Mouse (Mus musculus): ENCODE measurements around the gene Nudcd3. TPM values are rescaled to one million over a fixed set of nuclear protein-coding genes. Genes with fewer than 3 reads are reported as not detected.
A peak's percentile ranks its signal among the peaks of the same experiment; 100 is the strongest.

The Nudcd3 gene
- polyA plus RNA-seq, 1 experiment from 2014 or later, result 28.9 TPM

DNA sequence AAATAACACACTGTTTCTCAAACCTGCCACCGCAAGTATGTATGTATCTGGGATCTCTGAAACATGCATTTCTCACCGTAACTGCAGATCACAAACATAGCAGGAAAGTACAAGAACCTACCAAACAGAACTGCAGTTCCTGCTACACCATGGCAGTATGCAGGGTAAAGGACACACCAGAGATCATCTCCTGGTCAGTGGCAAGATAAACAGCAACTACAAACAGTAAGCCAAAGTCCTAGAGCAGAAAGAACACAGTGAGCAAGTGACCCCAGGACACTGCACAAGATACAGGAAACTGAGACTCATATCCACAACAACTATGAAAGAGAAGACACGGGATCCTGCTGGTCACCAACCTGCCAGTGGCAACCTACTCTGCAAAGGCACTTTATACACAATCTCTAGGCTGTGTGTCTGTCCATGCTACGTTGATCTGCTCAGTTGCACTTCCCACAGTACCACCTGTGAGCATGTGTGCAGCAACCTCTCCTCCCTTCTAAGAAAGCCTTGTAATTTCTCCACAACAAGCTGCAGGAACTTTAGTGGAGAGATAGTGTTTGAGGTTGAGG lies 40.4 kb downstream of the Nudcd3 start:
- ATAC-seq (replicated peaks; ENCODE audit: insufficient number of reproducible peaks, insufficient read depth, low FRiP score, low read depth), result no peak
- no peak overlapping the region for H3K27ac ChIP-seq
- H3K4me1 ChIP-seq (replicated peaks), result peaks cover 22% of the 10 kb centered on the region
- H3K4me2 ChIP-seq, result no peak overlapping the region
- no peaks in the 10 kb centered on the region for H3K27me3 ChIP-seq
- 82% methylated on average over 4 of the region's 4 CpGs for WGBS
- no peak overlapping the region for H3K4me3 ChIP-seq
- no peaks in the 10 kb centered on the region for H3K36me3 ChIP-seq
- H3K9me3 ChIP-seq (replicated peaks), result no peaks in the 10 kb centered on the region
- H3K9ac ChIP-seq, result no peak overlapping the region

GRCm38 (mm10) chr11:6158515-6158914 lies 41.7 kb downstream of the Nudcd3 start:
- peaks cover 34% of the 10 kb centered on the region for H3K4me1 ChIP-seq (replicated peaks)
- 97% methylated on average over 1 of the region's 1 CpGs for WGBS

DNA sequence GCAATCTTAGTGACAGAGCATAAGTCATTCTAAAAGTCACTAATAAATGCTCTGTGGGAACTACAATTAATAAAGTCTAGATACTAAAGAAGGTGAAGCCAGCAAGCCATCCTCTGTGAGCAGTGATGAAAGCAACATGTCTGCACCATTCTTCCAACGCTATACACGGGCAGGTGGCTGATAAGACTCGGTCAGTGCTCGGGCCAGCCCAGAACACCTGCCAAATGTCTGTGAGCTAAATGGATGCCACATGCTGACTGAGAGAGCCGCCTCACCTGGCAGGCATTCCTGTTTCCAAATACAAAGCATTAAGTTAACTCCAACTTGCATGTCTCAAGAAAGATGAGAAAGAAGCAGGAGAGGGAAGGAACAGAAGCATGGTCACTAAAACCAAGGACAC lies 43.1 kb downstream of the Nudcd3 start:
- H3K4me2 ChIP-seq, result no peak overlapping the region
- H3K4me3 ChIP-seq, result no peak overlapping the region
- no peak for ATAC-seq (replicated peaks; ENCODE audit: insufficient number of reproducible peaks, insufficient read depth, low FRiP score, low read depth)
- no peak overlapping the region for H3K9ac ChIP-seq
- WGBS, result 29% methylated on average over 5 of the region's 5 CpGs
- no peaks in the 10 kb centered on the region for H3K36me3 ChIP-seq
- no peak overlapping the region for H3K27ac ChIP-seq
- peaks cover 34% of the 10 kb centered on the region for H3K4me1 ChIP-seq (replicated peaks)
- H3K27me3 ChIP-seq, result no peaks in the 10 kb centered on the region
- no peaks in the 10 kb centered on the region for H3K9me3 ChIP-seq (replicated peaks)

More at GRCm38 (mm10) chr11:6158515-6158914, 41.7 kb downstream of the Nudcd3 start:
- H3K36me3 ChIP-seq, result no peaks in the 10 kb centered on the region
- no peaks in the 10 kb centered on the region for H3K27me3 ChIP-seq
- ATAC-seq (replicated peaks; ENCODE audit: insufficient number of reproducible peaks, insufficient read depth, low FRiP score, low read depth), result no peak
- H3K9ac ChIP-seq, result no peak overlapping the region
- no peaks in the 10 kb centered on the region for H3K9me3 ChIP-seq (replicated peaks)
- no peak overlapping the region for H3K27ac ChIP-seq
- H3K4me2 ChIP-seq, result no peak overlapping the region
- H3K4me3 ChIP-seq, result no peak overlapping the region

GRCm38 (mm10) chr11:6156651-6157050 lies 43.6 kb downstream of the Nudcd3 start:
- no peak overlapping the region for H3K4me2 ChIP-seq
- H3K27ac ChIP-seq, result no peak overlapping the region
- H3K36me3 ChIP-seq, result no peaks in the 10 kb centered on the region
- H3K4me1 ChIP-seq (replicated peaks), result peaks cover 34% of the 10 kb centered on the region
- H3K9ac ChIP-seq, result no peak overlapping the region
- ATAC-seq (replicated peaks; ENCODE audit: insufficient number of reproducible peaks, insufficient read depth, low FRiP score, low read depth), result no peak
- no peaks in the 10 kb centered on the region for H3K9me3 ChIP-seq (replicated peaks)
- 77% methylated on average over 5 of the region's 5 CpGs for WGBS
- H3K4me3 ChIP-seq, result no peak overlapping the region
- no peaks in the 10 kb centered on the region for H3K27me3 ChIP-seq

GRCm38 (mm10) chr11:6154211-6154701 lies 46.0 kb downstream of the Nudcd3 start:
- H3K4me3 ChIP-seq, result no peak overlapping the region
- no peaks in the 10 kb centered on the region for H3K27me3 ChIP-seq
- peaks cover 4% of the 10 kb centered on the region; the same call in 1 of the 2 replicates for H3K36me3 ChIP-seq
- 41% methylated on average over 3 of the region's 3 CpGs for WGBS
- H3K4me2 ChIP-seq, result peak overlapping the region; percentile 8; the same call in 1 of the 2 replicates
- H3K4me1 ChIP-seq (replicated peaks), result peaks cover 31% of the 10 kb centered on the region
- H3K27ac ChIP-seq, result peak overlapping the region; percentile 65
- H3K9ac ChIP-seq, result no peak overlapping the region
- ATAC-seq (replicated peaks; ENCODE audit: insufficient number of reproducible peaks, insufficient read depth, low FRiP score, low read depth), result peak; percentile 27; the same call in 1 of the 2 replicates
- no peaks in the 10 kb centered on the region for H3K9me3 ChIP-seq (replicated peaks)

DNA sequence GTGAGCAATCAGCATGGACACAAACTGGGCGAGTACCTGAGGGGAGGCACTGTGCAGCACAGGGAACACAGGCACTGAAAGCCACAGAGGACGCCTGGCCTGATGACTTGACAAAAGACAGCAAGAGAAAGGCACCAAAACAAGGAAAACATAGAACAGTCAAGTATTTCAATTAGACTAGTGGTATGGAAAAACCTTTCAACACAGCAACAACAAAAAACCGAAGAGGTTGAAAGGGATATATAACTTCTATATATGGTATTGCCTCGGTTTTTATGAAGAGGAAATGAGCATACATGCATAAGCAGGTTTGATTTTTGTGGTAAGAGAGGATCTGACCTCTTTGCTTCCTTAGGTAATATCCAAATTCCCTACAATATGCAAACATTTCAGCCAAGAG lies 47.4 kb downstream of the Nudcd3 start:
- peaks cover 11% of the 10 kb centered on the region for H3K36me3 ChIP-seq
- H3K9ac ChIP-seq, result no peak overlapping the region
- H3K4me3 ChIP-seq, result no peak overlapping the region
- H3K9me3 ChIP-seq (replicated peaks), result no peaks in the 10 kb centered on the region
- H3K27ac ChIP-seq, result no peak overlapping the region
- ATAC-seq (replicated peaks; ENCODE audit: insufficient number of reproducible peaks, insufficient read depth, low FRiP score, low read depth), result no peak
- H3K4me1 ChIP-seq (replicated peaks), result peaks cover 31% of the 10 kb centered on the region
- H3K4me2 ChIP-seq, result no peak overlapping the region
- 86% methylated on average over 4 of the region's 4 CpGs for WGBS
- no peaks in the 10 kb centered on the region for H3K27me3 ChIP-seq

DNA sequence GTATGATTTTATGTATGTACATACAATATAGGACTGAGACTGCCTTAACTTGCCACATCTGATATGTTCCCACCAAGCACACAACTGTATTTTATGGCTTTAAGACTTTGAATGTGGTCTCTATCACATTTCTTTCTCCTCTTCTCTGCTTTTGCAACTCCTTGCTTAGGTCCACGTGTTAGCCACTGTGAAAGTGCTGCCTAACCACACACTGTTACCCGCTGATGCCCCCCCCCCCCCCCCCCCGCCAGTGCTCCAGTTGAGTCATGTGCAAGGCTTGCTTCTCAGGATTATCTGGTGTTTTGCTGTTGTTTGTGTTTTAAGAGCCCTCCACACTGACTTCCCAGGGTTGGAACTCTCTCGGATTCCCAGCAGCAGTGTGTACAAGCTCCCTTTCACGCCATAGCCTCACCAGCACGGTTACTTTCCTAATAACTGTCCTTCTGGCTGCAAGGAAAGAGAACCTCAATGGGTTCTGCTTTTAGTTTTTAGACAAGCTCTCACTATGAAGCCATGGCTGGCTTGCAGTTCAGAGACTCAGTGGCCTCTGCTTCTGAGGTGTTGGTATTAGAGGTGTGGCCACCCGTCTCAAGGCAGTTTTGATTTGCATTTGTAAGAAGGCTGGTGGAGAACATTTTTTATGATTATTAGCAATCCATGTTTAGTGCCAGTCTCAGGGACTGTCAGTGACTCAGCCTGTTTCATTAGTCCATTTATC lies 61.8 kb downstream of the Nudcd3 start:
- WGBS, result 88% methylated on average over 5 of the region's 7 CpGs
- Histone ChIP-seq H3K27ac (no peak overlapping the region), H3K9ac (no peak overlapping the region), H3K9me3 (replicated peaks) (no peaks in the 10 kb centered on the region), H3K27me3 (no peaks in the 10 kb centered on the region), H3K4me2 (no peak overlapping the region), H3K4me1 (replicated peaks) (0 out of 2 replicates have a peak, but pooled peaks cover 4% of the 10 kb centered on the region), H3K4me3 (no peak overlapping the region), H3K36me3 (peaks cover 7% of the 10 kb centered on the region)
- no peak for ATAC-seq (replicated peaks; ENCODE audit: insufficient number of reproducible peaks, insufficient read depth, low FRiP score, low read depth)

GRCm38 (mm10) chr11:6132886-6133285 lies 67.3 kb downstream of the Nudcd3 start:
- no peaks in the 10 kb centered on the region for H3K9me3 ChIP-seq (replicated peaks)
- no peak for ATAC-seq (replicated peaks; ENCODE audit: insufficient number of reproducible peaks, insufficient read depth, low FRiP score, low read depth)
- H3K4me1 ChIP-seq (replicated peaks), result 0 out of 2 replicates have a peak, but pooled peaks cover 4% of the 10 kb centered on the region
- no peaks in the 10 kb centered on the region for H3K27me3 ChIP-seq
- H3K36me3 ChIP-seq, result no peaks in the 10 kb centered on the region
- no peak overlapping the region for H3K4me2 ChIP-seq
- H3K4me3 ChIP-seq, result no peak overlapping the region
- no peak overlapping the region for H3K27ac ChIP-seq
- WGBS, result 89% methylated on average over 4 of the region's 4 CpGs
- H3K9ac ChIP-seq, result no peak overlapping the region

DNA sequence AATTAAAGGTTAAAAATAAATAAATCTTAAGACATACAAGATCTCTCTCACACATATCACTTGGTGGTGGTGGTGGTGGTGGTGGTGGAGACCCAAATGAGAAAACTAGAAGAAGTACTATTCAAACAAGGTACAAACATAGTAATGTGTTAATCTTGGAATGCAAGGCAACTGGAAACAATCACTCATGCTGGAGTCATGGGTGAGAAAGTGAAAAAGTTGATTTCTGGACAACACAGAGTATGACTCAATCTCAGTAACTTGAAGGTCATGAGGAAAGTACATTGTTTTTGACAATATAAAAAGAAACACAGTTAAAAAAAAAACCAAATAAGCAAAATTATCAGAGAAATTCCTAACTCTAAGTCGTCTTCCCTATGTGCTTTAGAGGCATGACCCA lies 69.6 kb downstream of the Nudcd3 start:
- Histone ChIP-seq H3K4me3 (no peak overlapping the region), H3K9ac (no peak overlapping the region), H3K4me2 (no peak overlapping the region), H3K4me1 (replicated peaks) (no peaks in the 10 kb centered on the region), H3K27me3 (no peaks in the 10 kb centered on the region), H3K9me3 (replicated peaks) (no peaks in the 10 kb centered on the region), H3K27ac (no peak overlapping the region), H3K36me3 (no peaks in the 10 kb centered on the region)
- no peak for ATAC-seq (replicated peaks; ENCODE audit: insufficient number of reproducible peaks, insufficient read depth, low FRiP score, low read depth)
- WGBS, result 69% methylated on average over 1 of the region's 1 CpGs

GRCm38 (mm10) chr11:6123605-6124120 lies 76.6 kb downstream of the Nudcd3 start:
- no peak overlapping the region for H3K27ac ChIP-seq
- 0 out of 2 replicates have a peak, but pooled peaks cover 3% of the 10 kb centered on the region for H3K4me1 ChIP-seq (replicated peaks)
- no peak overlapping the region for H3K9ac ChIP-seq
- H3K9me3 ChIP-seq (replicated peaks), result no peaks in the 10 kb centered on the region
- WGBS, result 93% methylated on average over 1 of the region's 1 CpGs
- no peak overlapping the region for H3K4me3 ChIP-seq
- H3K27me3 ChIP-seq, result no peaks in the 10 kb centered on the region
- no peak overlapping the region for H3K4me2 ChIP-seq
- no peak for ATAC-seq (replicated peaks; ENCODE audit: insufficient number of reproducible peaks, insufficient read depth, low FRiP score, low read depth)
- peaks cover 7% of the 10 kb centered on the region; the same call in 1 of the 2 replicates for H3K36me3 ChIP-seq

GRCm38 (mm10) chr11:6122631-6123030 lies 77.6 kb downstream of the Nudcd3 start:
- no peak for ATAC-seq (replicated peaks; ENCODE audit: insufficient number of reproducible peaks, insufficient read depth, low FRiP score, low read depth)
- WGBS, result 89% methylated on average over 5 of the region's 5 CpGs
- 0 out of 2 replicates have a peak, but pooled peaks cover 3% of the 10 kb centered on the region for H3K4me1 ChIP-seq (replicated peaks)
- no peak overlapping the region for H3K4me2 ChIP-seq
- no peak overlapping the region for H3K27ac ChIP-seq
- H3K27me3 ChIP-seq, result no peaks in the 10 kb centered on the region
- H3K9ac ChIP-seq, result no peak overlapping the region
- peaks cover 7% of the 10 kb centered on the region; the same call in 1 of the 2 replicates for H3K36me3 ChIP-seq
- no peaks in the 10 kb centered on the region for H3K9me3 ChIP-seq (replicated peaks)
- no peak overlapping the region for H3K4me3 ChIP-seq
